Mouse (Mus musculus) monocyte, adult 2 months (primary cell): Measurements from ENCODE around the gene Rpa1.

Experiments used
- DNase-seq, 2 experiments: peaks; one replicate each; pipeline ENCODE4 v3.0.0; 2022; ENCODE audit warnings: low spot score in 2 of 2, low read depth in 1 of 2

Gene Rpa1

GRCm38 (mm10) chr11:75263964-75264312 lies 84.2 kb downstream of the Rpa1 start:
- no peak for DNase-seq

GRCm38 (mm10) chr11:75263274-75263963 lies 84.7 kb downstream of the Rpa1 start:
- DNase-seq = no peak

GRCm38 (mm10) chr11:75262791-75263190 lies 85.3 kb downstream of the Rpa1 start:
- DNase-seq = no peak

- DNase-seq = no peak
These were observed 85.9 kb downstream of the Rpa1 start for GRCm38 (mm10) chr11:75262181-75262580.

- no peak for DNase-seq
These were observed 86.4 kb downstream of the Rpa1 start for GRCm38 (mm10) chr11:75261730-75262129.

- DNase-seq = no peak
These were observed 87.1 kb downstream of the Rpa1 start for GRCm38 (mm10) chr11:75261016-75261415.

GRCm38 (mm10) chr11:75259996-75260561 lies 88.0 kb downstream of the Rpa1 start:
- DNase-seq = no peak

GRCm38 (mm10) chr11:75259416-75259815 lies 88.7 kb downstream of the Rpa1 start:
- no peak for DNase-seq

GRCm38 (mm10) chr11:75257056-75257648 lies 91.0 kb downstream of the Rpa1 start:
- no peak for DNase-seq

- DNase-seq = peak in 1 of 2 experiments; percentile 16
These were observed 92.8 kb downstream of the Rpa1 start for GRCm38 (mm10) chr11:75255330-75255729.

- DNase-seq = peak; percentile 21 to 56
These were observed 93.7 kb downstream of the Rpa1 start for GRCm38 (mm10) chr11:75254252-75254912.

GRCm38 (mm10) chr11:75251557-75252070 lies 96.5 kb downstream of the Rpa1 start:
- no peak for DNase-seq

GRCm38 (mm10) chr11:75251006-75251512 lies 97.1 kb downstream of the Rpa1 start:
- DNase-seq = no peak

- no peak for DNase-seq
These were observed 98.5 kb downstream of the Rpa1 start for GRCm38 (mm10) chr11:75249588-75249987.
